Mouse (Mus musculus): Measurements from ENCODE around the gene Slc9a6.

Slc9a6 gene

DNA sequence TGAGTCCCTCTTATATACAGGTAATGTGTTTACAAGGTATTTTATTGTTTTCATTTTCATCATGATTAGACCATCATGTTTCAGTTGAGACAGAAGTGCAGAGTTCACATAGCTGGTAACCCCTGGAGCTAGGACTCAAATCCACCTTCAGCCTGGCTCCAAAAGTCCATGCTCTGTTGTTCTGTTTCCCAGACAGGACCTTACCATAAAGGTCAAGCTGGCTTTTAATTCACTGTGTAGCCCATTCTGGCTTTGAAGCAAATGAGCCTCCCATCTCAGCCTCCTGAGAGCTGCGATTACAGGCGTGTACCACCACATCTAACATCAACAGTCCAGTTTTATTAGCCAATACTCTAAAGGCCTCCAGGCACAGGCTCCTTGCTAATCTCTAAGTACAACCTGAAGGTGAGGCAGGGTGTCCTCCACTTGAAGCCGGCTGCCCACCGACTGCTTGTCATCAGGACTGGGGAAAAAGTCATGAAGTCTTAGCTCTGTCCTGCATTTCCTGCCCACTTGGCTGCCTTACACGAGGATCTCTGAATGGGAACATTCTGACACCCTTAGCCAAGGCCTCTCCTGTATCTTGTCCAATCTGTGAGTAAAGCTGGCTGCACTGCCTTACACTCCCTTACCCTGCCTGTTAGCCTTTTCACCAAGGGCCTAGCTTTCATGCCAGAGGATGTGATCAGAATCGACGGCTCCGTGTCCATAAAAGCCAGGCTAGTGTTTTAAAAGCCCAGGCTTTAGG lies 55.8 kb downstream of the Slc9a6 start:
- in situ Hi-C loops (cut with MboI, MseI), result no loop called here

DNA sequence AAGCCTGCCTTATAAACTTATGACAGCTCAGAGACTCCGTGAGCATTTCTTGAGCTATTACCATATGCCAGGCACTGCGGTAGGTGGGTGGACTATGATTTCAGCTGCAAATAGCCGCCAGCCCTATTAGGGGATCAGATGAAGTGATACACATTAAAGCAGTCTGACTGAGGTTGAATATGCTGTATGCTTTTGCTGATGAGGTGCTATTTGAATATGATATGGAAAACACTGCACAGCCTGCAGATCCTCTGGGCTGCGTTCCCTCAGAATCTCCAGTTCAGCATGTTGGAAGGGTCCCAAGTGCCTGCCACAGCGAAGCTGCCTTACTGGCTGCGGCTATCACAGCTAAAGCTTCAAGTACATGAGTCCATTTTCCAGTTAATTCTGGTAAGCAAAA lies 57.7 kb downstream of the Slc9a6 start:
- in situ Hi-C loops (cut with MboI, MseI), result no loop called here

DNA sequence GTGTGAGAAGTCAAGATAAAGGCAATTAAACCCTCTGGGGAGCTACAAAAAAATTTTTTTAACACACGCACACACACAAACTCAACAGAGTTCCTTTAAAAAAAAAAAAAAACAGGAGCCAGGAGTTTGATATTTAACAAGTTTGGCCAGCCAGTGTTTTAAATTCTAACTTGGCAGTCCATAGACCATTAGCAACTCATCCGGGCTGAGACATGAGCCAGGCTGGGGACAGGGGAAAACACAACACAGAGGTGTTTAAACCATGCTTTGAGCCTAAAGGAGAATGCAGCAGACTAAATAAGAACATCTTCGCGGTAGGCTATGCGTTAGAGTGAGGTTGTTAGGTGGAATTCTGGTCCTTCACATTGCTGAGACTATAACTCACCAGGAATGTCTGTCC lies 58.5 kb downstream of the Slc9a6 start:
- in situ Hi-C loops (cut with MboI, MseI), result no loop called here

DNA sequence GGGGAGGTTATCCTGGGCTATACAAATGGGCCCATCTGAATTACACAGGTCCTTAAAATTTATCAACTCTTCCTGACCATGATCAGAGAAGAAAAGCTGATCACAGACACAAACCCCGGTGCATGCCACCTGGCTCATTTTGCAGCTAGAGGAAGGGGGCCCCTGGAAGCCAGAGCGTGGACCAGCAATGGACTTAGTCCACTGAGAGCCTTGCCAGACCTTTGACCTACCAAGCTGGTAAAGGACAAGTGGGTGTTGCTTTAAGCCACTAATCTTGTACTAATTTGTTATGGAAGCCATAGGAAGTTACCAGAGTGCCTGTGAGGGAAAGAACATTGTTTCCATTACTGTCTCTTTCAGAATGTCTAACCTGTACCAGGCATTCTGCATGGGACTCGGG lies 58.9 kb downstream of the Slc9a6 start:
- in situ Hi-C loops (cut with MboI, MseI), result no loop called here

DNA sequence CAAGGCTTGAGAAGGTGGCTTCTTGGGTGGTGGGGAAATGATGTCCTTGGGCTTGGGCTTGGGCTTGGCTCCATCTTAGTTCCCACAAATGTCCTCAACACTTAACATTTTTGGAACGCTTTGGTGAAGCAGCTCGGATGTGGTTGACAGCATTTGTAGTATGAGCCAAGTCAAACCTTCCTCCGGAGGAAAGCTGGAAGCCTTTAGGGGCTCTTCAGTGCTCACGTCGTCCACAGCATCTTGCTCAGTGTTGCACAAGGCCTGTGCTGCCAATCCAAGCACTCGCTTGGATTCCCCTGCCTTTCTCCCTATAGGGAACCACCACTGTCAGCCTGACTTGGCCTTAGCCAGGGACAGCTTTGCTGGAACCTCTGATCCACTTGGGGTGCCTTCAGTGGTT lies 66.0 kb downstream of the Slc9a6 start:
- in situ Hi-C loops (cut with MboI, MseI), result no loop called here

DNA sequence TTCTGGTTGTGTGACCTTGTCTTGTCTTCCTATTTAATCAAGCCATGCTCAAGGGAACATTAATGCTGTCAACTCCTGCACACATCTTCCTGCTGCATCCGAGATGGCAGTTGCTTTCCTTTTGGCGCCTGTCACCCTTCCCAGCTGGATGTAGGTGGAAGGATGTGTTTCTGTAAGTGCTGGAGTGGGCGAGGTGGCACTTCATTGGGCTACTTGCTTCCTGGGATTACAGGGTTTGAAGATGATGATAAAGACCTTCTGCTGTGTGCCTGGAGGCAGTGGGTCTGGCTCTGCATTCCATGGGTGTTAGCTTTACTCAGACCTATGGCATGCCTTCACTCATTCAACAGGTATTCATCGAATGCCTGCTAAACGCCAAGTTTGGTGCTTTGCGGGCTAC lies 68.2 kb downstream of the Slc9a6 start:
- in situ Hi-C loops (cut with MboI, MseI), result no loop called here

DNA sequence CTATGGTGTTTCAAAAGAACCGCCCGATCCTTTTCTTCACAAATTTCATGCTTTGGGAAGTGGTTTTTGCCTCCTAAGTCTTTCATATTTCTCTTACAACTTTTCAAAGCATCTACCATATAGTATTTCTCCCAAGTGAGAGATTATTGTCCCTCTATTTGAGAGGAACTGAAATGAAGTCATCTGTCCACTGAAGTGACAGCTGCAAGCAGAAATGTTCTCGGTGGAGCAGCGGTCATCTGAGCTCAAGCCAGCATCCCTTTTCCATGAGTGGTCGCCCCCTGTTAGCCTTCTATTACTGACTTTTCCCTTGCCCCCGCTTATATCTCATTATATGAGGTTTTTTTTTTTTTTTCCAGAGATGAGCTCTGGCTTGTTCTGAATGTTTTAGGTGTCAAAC lies 69.5 kb downstream of the Slc9a6 start:
- in situ Hi-C loops (cut with MboI, MseI), result no loop called here

DNA sequence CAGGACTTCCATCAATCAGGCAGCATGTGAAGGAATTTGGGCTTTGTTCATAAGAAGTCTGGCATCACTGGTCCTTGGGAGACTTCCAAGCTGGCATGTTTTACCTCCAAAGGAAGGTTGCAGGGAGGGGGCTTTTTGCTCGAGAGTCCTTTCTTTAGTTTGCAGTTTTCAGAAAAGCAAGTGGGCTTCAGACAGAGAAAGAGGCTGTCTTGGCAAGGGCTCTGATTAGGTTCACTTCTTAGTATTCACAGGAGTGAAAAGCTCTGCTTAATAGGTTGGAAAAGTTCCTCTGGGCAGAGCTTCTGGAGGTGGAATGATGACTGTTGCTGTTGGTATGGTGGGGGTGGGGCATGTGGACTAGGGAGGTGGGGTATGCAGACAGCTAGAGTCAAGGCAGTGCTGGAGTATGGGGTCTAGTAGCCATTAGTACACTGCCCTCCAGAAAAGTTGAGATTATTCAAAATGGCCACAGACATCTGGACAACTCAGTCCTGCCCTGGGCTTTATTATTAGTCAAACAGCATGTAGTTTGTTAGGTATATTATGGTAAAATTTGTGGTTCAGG lies 72.7 kb downstream of the Slc9a6 start:
- in situ Hi-C loops (cut with MboI, MseI), result no loop called here

DNA sequence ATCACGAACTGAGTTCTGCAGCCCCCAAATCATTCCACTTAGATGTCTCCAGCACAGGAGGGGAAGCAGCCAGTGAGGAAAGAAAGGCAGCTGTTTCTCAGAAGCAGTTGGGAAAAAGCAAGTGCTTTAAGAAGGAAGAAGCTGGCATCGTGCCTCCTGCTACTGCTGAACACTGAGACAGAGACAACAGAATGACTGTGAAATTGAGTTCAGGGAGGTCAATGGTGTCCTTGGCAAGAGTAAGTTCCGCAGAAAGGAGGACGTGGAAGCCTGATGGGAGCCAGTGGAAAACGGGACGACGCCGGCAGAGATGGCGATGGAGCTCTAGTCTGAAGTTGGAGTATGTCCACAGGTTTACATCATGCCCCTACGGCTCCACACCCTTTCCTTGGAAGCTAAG lies 74.0 kb downstream of the Slc9a6 start:
- in situ Hi-C loops (cut with MboI, MseI), result no loop called here

DNA sequence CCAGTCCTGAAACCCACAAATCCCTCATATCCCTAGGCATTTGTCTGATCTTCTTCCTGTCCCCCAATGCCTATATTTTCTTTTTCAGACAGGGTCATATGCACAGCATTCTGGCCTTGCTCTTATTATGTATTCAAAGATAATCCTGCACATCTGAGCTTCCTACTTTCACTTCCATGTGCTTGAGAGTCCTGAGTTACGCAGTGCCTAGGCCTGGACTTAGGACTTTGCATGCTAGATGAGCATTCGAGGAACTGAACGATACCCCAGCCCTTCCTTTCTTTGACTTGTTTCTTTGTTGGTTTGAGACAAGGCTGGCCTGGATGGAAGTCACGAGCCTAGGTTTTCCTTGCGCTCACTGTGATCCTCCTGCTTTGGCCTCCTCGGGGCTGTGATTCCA lies 83.0 kb downstream of the Slc9a6 start:
- in situ Hi-C loops (cut with MboI, MseI), result no loop called here

DNA sequence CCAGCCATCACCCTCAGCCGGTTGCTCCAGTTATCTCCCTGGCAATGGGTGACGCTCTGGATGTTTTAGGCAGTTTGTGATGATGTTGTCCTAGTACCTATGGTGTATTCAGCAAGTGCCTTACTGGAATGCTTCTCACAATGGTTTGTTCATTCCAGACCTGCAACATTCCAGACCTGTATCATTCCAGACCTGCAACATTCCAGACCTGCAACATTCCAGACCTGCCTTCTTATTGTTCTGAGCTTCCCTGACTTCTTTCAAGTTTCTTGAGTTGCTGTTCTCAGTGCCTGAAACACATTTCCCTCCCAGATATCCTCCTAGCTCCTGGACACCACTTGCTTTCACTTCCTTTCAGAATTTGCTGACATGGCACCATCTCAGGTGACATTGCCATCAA lies 85.0 kb downstream of the Slc9a6 start:
- in situ Hi-C loops (cut with MboI, MseI), result no loop called here

DNA sequence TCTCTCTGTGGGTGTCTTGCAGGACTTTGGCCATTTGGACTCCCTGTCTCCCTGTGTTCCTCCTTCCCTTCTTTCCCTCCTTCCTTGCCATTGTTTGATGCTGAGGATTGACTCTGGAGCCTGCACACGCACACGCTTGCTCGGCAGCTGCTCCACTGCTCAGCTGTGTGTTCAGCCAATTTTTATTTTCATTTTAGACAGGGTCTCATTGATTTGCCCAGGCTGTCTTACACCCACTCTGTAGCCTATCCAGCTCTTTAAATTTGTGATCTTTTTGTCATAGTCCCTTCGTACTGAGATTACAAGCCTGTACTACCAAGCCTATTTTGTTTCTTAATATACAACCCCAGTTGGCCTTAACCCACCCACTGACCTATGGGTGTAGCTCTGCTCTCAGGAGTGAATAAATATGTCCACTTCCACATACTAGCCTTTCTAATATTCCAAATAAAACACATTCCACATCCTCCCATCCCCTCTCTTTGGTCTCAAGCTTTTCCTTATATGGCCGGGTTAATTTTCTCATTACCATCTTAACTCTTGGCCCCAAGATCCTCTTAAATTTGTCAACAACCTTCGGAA lies 87.7 kb downstream of the Slc9a6 start:
- in situ Hi-C loops (cut with MboI, MseI), result no loop called here

DNA sequence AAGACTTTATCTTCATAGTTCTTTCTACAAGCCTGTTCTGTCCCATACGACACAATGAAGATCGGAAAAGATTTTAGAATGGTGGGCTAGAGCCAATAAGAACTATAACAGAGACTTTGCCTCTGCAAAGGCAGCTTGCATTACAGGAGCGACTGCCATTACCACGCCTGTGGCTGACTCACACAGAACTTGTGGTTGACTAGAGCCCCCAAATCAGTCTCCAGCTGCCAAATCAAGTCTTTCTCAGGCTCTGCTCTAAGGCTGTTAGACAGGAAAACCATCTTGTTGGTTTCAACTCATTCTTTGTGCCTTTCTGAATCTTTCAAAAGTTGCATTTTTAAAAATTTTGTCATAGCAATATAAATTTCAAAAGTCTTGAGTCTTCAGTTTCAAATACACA lies 88.3 kb downstream of the Slc9a6 start:
- in situ Hi-C loops (cut with MboI, MseI), result no loop called here

DNA sequence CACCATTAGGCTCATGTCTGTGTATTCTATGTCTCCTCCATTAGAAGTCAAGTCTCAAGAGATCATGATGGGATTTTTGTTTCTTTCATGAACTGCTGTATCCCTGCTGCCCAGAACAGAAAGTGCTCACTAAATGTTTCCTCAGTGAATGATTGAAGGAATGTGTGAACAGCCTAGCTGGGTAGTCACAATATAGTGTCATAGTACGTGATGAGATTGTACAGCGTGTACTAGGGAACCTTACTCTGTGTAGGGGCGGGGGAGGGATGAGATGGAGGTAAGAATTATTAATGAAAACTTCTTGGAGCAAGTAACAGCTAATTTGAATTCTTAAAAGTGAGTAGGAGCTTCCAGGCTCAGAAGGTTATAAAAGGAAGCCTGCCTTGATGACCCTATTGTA lies 91.7 kb downstream of the Slc9a6 start:
- in situ Hi-C loops (cut with MboI, MseI), result no loop called here

DNA sequence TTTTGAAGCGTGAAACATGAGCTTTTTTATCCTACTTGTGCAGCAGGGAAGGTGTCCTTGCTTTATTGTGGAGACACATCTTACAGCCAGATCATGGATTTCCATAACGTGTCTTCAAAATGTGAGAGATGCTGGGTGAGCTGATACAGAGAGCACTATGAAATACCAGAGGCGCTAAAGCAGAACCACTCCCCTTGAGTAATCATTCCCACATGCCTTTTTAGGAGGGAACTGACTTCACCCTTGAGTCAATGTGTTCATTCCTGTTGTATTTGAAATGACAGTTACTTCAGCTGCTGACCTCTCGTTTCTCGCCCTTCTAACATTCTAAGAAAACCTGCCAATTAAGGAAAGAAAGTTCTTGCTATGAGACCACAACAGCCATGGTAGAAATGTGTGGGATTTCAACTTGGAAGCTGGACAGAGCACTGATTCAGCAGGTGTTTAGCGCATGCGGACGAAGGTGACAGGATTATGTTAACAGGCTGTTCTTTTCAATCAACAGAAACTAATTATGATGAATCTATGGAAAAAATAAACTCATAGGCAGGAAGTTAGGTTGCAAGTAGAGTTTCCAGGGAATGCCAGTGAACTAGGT lies 94.5 kb downstream of the Slc9a6 start:
- in situ Hi-C loops (cut with MboI, MseI), result no loop called here

DNA sequence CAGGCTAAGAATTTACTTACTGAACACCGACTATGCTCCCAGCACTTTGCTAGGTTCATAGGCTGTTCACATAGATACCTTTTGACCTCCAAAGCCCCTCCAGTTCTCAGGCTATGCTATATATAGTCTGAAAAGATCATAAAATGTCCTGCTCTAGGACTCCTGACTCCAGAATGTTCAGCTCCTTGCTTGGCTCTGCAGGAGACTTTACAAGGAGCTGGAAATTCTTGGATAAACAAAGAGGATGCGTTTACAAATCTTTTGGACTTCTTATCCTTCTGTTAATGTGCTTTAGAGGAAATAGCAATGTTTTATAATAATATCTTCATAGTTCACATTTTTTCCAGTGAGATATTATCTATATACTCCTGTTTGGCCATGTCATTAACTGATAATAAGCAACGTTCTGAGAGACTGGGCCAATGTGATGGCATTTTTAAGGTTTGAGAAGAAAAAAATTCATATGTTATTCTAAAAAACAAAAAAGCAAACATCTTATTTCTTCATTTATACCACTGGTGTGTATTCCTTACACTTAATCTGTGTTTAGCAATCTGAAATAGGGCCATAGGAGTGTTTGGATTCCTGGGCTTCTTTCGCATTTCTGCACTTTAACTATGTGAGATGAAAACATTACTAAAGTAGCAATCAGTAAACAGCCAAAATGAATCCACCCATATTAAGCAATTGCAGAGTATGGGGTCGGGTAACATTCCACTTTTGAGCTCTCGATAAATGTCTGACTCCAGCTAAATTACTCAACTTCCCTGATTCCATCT lies 99.2 kb downstream of the Slc9a6 start:
- in situ Hi-C loops (cut with MboI, MseI), result no loop called here

DNA sequence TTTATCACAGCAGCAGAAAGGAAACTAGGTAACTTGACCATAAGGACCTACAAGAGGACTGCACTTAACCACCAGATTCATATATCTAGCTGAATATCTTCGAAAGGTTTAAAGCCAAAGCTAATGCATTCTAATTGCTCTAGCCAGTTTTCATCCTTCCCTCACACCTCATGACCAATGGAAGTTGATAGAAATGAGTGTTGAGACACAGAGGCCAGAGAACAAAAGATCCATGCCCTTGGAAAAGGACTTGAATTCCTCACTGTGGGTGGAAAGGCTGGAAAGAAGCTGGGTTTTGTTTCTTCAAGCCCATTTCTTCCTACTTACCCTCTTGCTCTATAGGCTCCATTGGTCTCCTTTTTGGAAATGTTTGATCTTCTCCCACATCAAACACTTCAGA lies 101.0 kb downstream of the Slc9a6 start:
- in situ Hi-C loops (cut with MboI, MseI), result no loop called here

DNA sequence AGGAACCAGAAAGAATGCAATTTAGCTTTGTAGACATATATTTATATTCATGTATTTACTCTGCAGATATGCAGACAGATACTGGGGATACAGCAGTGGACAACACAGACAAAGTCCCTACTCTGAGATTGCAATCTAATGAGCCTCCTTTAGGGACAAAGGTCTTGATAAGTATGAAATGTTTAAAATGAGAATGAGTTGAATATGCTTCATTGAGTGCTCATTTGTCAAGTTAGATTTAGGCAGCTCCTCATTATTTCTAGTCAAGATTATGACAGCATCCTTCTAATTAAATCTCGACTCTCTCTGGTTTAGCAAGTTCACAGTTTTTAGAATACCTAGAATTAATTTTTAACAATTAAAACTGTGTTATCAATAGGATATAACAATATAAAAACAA lies 103.1 kb downstream of the Slc9a6 start:
- in situ Hi-C loops (cut with MboI, MseI), result no loop called here

Measured in regulatory T cell (primary cell).